Mouse (Mus musculus) ES-E14 (cell line): Measurements from ENCODE around the gene Aldh9a1.

Experiments
- HCFC1 ChIP-seq: IDR thresholded peaks from 2 replicates; pipeline ENCODE4 v1.6.1; 2012; ENCODE audit warnings: low read length, inconsistent platforms, borderline replicate concordance; ENCODE audit not compliant: insufficient read depth
- MAFK ChIP-seq: IDR thresholded peaks from 2 replicates; pipeline ENCODE4 v1.6.1; 2014; ENCODE audit warnings: mild to moderate bottlenecking, low read depth, low read length, inconsistent platforms; ENCODE audit not compliant: insufficient read depth
- ZC3H11A ChIP-seq: IDR thresholded peaks from 2 replicates; pipeline ENCODE4 v1.6.1; 2012; ENCODE audit warnings: low read depth, mild to moderate bottlenecking, inconsistent platforms, low read length, borderline replicate concordance
- ZNF384 ChIP-seq: IDR thresholded peaks from 2 replicates; pipeline ENCODE4 v1.6.1; 2012; ENCODE audit warnings: low read depth, low read length, inconsistent platforms

DNA sequence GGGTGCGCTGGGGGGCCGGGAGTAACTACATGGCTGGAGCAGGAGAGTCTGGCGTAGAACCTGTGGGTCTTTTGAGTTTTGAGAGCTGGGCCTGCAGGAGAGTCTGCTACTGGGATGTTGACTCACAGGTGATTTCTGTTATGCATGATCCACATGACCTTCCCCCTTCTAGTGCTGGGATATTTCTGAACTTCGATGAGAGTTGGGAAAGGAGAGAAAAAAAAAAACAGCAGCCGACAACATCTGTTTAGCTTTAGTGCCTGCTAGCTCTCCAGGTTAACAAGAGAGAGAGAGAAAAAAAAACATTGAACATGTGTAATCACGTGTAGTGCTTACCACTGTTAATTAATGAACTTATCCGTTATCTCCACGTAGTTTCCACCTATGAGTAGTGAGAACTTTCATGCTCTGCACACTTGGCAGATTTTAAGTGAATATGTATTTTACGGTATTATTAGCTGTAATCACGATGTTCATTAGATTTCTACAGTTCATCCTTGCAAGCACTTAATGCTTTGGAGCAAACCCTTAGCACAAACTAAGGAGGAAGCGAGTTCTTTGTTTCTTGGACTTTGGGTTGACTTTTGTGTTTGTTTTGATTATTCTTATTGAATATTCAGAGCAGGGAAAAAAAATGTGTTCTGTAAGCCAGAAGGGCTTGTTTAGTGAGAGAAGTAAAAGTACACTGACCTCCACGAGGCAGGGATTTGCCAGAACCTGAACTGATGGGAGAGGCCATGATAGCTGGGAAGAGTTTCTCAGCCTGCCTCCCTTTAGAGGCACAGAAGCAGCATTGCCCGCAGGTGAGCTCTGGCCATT, 1.0 kb downstream of the Aldh9a1 start:
- TF ChIP-seq ZC3H11A: no peak
- no peak for TF ChIP-seq HCFC1
- TF ChIP-seq MAFK: no peak
- no peak for TF ChIP-seq ZNF384
